Mouse (Mus musculus) cerebellum, adult 2 months (tissue): ENCODE results near the gene Olfr659. TPM values are rescaled to one million over a fixed set of nuclear protein-coding genes. Genes with fewer than 3 reads are reported as not detected.

Experiments used
- DNase-seq, 2 experiments: peaks; one replicate each; pipeline ENCODE4 v3.0.0; 2021
- H3K27ac ChIP-seq: fragments of 200-500 bp; 2 replicates; pipeline ENCODE4 v1.5.1; 2012; ENCODE audit warnings: low read length, control low read depth, inconsistent platforms; ENCODE audit not compliant: insufficient read depth
- H3K27me3 ChIP-seq: fragments of 200-500 bp; 2 replicates; pipeline ENCODE4 v1.6.1; 2012; ENCODE audit warnings: inconsistent platforms, mild to moderate bottlenecking, low read length, moderate library complexity; ENCODE audit not compliant: control insufficient read depth, insufficient read depth
- H3K4me1 ChIP-seq: fragments of 200-500 bp; 2 replicates; pipeline ENCODE4 v1.6.1; 2011; ENCODE audit warnings: low read length; ENCODE audit not compliant: control insufficient read depth, insufficient read depth
- H3K4me3 ChIP-seq: fragments of 200-500 bp; replicated peaks from 2 replicates; pipeline ENCODE3; 2011; ENCODE audit warnings: mild to moderate bottlenecking, low read depth, low read length, control low read depth; ENCODE audit not compliant: insufficient read depth
- CTCF ChIP-seq: fragments of 200-500 bp; IDR thresholded peaks from 2 replicates; pipeline ENCODE4 v1.5.1; 2011; ENCODE audit warnings: low read depth, mild to moderate bottlenecking, control low read depth, low read length, moderate library complexity, borderline replicate concordance; ENCODE audit not compliant: insufficient read depth
- POLR2A ChIP-seq: fragments of 200-500 bp; IDR thresholded peaks from 2 replicates; pipeline ENCODE4 v1.6.1; 2011; ENCODE audit warnings: low read length, control low read depth, borderline replicate concordance; ENCODE audit not compliant: insufficient read depth
- WGBS: fragments of 180-500 bp; shearing (Covaris S2); methylation state at CpG from one replicate; pipeline ENCODE4 v1.1.7; 2018; 5-methylcytosine and 5-hydroxymethylcytosine counted together
- polyA plus RNA-seq: library from polyadenylated mRNA; depleted of rRNA; stranded (reverse); fragments of >200 nt; gene quantifications from 2 replicates; pipeline ENCODE4 v1.2.3, GENCODE M21; 2012; rRNA removed

Gene Olfr659
- not detected in 2 replicates for polyA plus RNA-seq

GRCm38 (mm10) chr7:104666453-104666852 is at the start of gene Olfr659:
TSS of gene Olfr659 (plus strand) at chr7:104666753.
- Histone ChIP-seq H3K27me3 (no peaks in the 10 kb centered on the region), H3K27ac (no peak within 1 kb of the TSS), H3K4me3 (no peak within 1 kb of the TSS), H3K4me1 (no peaks in the 10 kb centered on the region)
- 83% methylated on average over 3 of the region's 3 CpGs for WGBS
- TF ChIP-seq POLR2A (no peak), CTCF (no peak)
- DNase-seq, result no peak

DNA sequence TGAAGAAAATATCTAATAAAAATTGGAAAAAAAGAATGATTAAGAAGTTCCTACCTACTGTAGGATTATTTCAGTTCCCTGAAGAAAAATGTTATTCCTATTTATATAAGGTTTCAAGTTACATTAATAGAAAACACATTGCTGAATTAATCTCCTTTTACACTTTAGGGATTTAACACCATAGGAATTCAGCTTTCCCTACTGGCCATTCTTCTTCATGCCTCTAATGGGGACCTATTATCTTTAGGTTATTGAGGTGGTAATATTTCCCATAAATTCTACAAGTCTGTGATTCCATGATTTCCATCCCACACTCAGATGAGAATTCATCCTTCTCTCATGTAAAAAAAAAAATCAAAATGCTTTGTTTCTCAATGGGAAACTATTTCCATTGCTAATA is 42.1 kb upstream of the Olfr659 start, which contains the start of gene Olfr657:
Gene Olfr657 (plus strand): TSS at position 301 of the 400 bp plus-strand sequence.
- no peak for DNase-seq
- TF ChIP-seq CTCF (no peak), POLR2A (no peak)
- Histone ChIP-seq H3K4me1 (no peaks in the 10 kb centered on the region), H3K27ac (no peak within 1 kb of the TSS), H3K27me3 (no peaks in the 10 kb centered on the region), H3K4me3 (no peak within 1 kb of the TSS)

GRCm38 (mm10) chr7:104646841-104647482 is 19.6 kb upstream of the Olfr659 start, which contains the start of gene Olfr658:
TSS of gene Olfr658 (minus strand) at chr7:104647305.
- WGBS, result 21% methylated on average over 22 of the region's 22 CpGs

GRCm38 (mm10) chr7:104686201-104686600 is 19.6 kb downstream of the Olfr659 start, which contains the start of gene Olfr661:
TSS of gene Olfr661 (plus strand) at chr7:104686501.
- Histone ChIP-seq H3K27me3 (no peaks in the 10 kb centered on the region), H3K27ac (no peak within 1 kb of the TSS), H3K4me1 (no peaks in the 10 kb centered on the region), H3K4me3 (no peak within 1 kb of the TSS)
- TF ChIP-seq CTCF (no peak), POLR2A (no peak)
- DNase-seq, result no peak
- WGBS, result 83% methylated on average over 2 of the region's 2 CpGs

More at GRCm38 (mm10) chr7:104646841-104647482, 19.6 kb upstream of the Olfr659 start, which contains the start of gene Olfr658:
- Histone ChIP-seq H3K27ac (no peak within 1 kb of the TSS), H3K27me3 (no peaks in the 10 kb centered on the region), H3K4me1 (no peaks in the 10 kb centered on the region), H3K4me3 (no peak within 1 kb of the TSS)
- peak; percentile 8 to 16 for DNase-seq
- no peak for TF ChIP-seq POLR2A
- no peak for TF ChIP-seq CTCF

Other genes starting within 250 kb of the Olfr659 start
- 1.6 TPM in 2 replicates for gene Trim30a, start 201.6 kb upstream of the Olfr659 start, polyA plus RNA-seq
- gene Trim30d, start 158.9 kb upstream of the Olfr659 start, polyA plus RNA-seq, result 0.88 and 1.0 TPM in 2 replicates
- not detected in 2 replicates for gene Olfr651, start 116.6 kb upstream of the Olfr659 start, polyA plus RNA-seq
- not detected in 2 replicates for gene Olfr652, start 105.9 kb upstream of the Olfr659 start, polyA plus RNA-seq
- not detected in 2 replicates for gene Olfr653, start 89.4 kb upstream of the Olfr659 start, polyA plus RNA-seq
- not detected in 2 replicates for gene Olfr654, start 79.7 kb upstream of the Olfr659 start, polyA plus RNA-seq
- gene Olfr655, start 65.0 kb upstream of the Olfr659 start, polyA plus RNA-seq, result 0.11 and 0.16 TPM in 2 replicates
- gene Olfr656, start 52.8 kb upstream of the Olfr659 start, polyA plus RNA-seq, result not detected in 2 replicates
- gene Olfr657, start 42.0 kb upstream of the Olfr659 start, polyA plus RNA-seq, result not detected in 2 replicates
- 0.25 and 0.52 TPM in 2 replicates for gene Olfr658, start 19.4 kb upstream of the Olfr659 start, polyA plus RNA-seq
- gene Olfr661, start 19.7 kb downstream of the Olfr659 start, polyA plus RNA-seq, result not detected in 2 replicates
- gene Usp17le, start 110.7 kb downstream of the Olfr659 start, polyA plus RNA-seq, result not detected in 2 replicates
- not detected in 2 replicates for gene Usp17lb, start 175.8 kb downstream of the Olfr659 start, polyA plus RNA-seq
- not detected in 2 replicates for gene Usp17la, start 190.3 kb downstream of the Olfr659 start, polyA plus RNA-seq
- not detected in 2 replicates for gene Olfr665, start 211.3 kb downstream of the Olfr659 start, polyA plus RNA-seq
- not detected in 2 replicates for gene Olfr666, start 229.2 kb downstream of the Olfr659 start, polyA plus RNA-seq